Mouse (Mus musculus) hindbrain, embryonic 14.5 days (tissue): ENCODE data around the gene Cotl1. TPM values are rescaled to one million over a fixed set of nuclear protein-coding genes. Genes with fewer than 3 reads are reported as not detected.
A peak's percentile ranks its signal among the peaks of the same experiment; 100 is the strongest.

Experiments
- ATAC-seq: fragments of 200-750 bp; cut with Nextera tagmentation; 2 replicates; pipeline ENCODE4 v1.8.0; 2017; ENCODE audit warnings: moderate number of reproducible peaks, mild to moderate bottlenecking, moderate TSS enrichment, moderate library complexity; ENCODE audit not compliant: low FRiP score
- DNase-seq: peaks from one replicate; pipeline ENCODE4 v3.0.0-alpha.2; 2015; ENCODE audit warnings: low spot score
- H3K27ac ChIP-seq: fragments of 300-500 bp; sonication (generic); 2 replicates; pipeline ENCODE4 v1.5.1; 2014; ENCODE audit warnings: mild to moderate bottlenecking, moderate library complexity
- H3K27me3 ChIP-seq: fragments of 300-500 bp; sonication (generic); 2 replicates; pipeline ENCODE4 v1.6.1; 2014; ENCODE audit warnings: mild to moderate bottlenecking, low read length, mixed read lengths; ENCODE audit not compliant: control insufficient read depth, insufficient read depth
- H3K36me3 ChIP-seq: fragments of 300-500 bp; sonication (generic); replicated peaks from 2 replicates; pipeline ENCODE4 v1.6.1; 2014; ENCODE audit not compliant: control insufficient read depth, insufficient read depth
- H3K4me1 ChIP-seq: fragments of 300-500 bp; sonication (generic); replicated peaks from 2 replicates; pipeline ENCODE4 v1.6.1; 2014; ENCODE audit warnings: antibody characterized with exemption, low read length, mixed read lengths; ENCODE audit not compliant: control insufficient read depth, insufficient read depth
- H3K4me2 ChIP-seq: fragments of 300-500 bp; sonication (generic); replicated peaks from 2 replicates; pipeline ENCODE4 v1.6.1; 2014; ENCODE audit warnings: mild to moderate bottlenecking, moderate library complexity
- H3K4me3 ChIP-seq: fragments of 300-500 bp; sonication (generic); replicated peaks from 2 replicates; pipeline ENCODE4 v1.5.1; 2014; ENCODE audit warnings: mild to moderate bottlenecking, low read length
- H3K9ac ChIP-seq: fragments of 300-500 bp; sonication (generic); 2 replicates; pipeline ENCODE4 v1.6.1; 2014
- H3K9me3 ChIP-seq: fragments of 300-500 bp; sonication (generic); 2 replicates; pipeline ENCODE4 v1.6.1; 2016; ENCODE audit warnings: low read length; ENCODE audit not compliant: control insufficient read depth
- WGBS: fragments of 180-500 bp; shearing (Covaris S2); extraction: QIAGEN DNeasy Blood & Tissue Kit; methylation state at CpG from one replicate; pipeline ENCODE4 v1.1.7; 2014; 5-methylcytosine and 5-hydroxymethylcytosine counted together
- polyA plus RNA-seq: library from polyadenylated mRNA; unstranded; fragments of >200 nt; fragmentation: Nextera tagmentation; extraction: Ambion mirVana; gene quantifications from 2 replicates; pipeline ENCODE4 v1.2.1, GENCODE M21; 2014

Cotl1 gene
- polyA plus RNA-seq, 1 experiment from 2014 or later, result 238 TPM

DNA sequence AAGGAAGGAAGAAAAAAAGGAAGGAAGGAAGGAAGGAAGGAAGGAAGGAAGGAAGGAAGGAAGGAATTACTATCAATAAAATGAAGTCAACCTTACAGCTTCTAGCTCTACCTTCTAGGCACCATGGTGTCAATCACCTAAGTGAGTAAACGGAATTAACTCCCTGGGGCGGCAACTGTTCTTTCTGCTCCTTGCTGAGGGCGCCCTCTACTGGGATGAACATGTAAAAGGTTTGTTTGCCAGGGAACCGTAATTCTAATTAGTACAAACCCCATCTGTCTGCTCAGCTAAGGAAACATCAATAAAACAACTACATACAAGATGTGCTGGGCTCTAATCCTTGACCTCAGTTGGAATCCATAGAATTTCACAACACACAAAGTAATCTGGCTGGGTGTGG lies 3.1 kb upstream of the Cotl1 start:
- Histone ChIP-seq H3K4me2 (no peak overlapping the region), H3K4me1 (peaks cover 17% of the 10 kb centered on the region), H3K9ac (no peak overlapping the region), H3K4me3 (no peak overlapping the region), H3K36me3 (no peaks in the 10 kb centered on the region), H3K9me3 (no peaks in the 10 kb centered on the region), H3K27ac (no peak overlapping the region), H3K27me3 (no peaks in the 10 kb centered on the region)
- DNase-seq (peak; percentile 81), ATAC-seq (no peak)
- WGBS, result 0% methylated on average over 4 of the region's 4 CpGs

DNA sequence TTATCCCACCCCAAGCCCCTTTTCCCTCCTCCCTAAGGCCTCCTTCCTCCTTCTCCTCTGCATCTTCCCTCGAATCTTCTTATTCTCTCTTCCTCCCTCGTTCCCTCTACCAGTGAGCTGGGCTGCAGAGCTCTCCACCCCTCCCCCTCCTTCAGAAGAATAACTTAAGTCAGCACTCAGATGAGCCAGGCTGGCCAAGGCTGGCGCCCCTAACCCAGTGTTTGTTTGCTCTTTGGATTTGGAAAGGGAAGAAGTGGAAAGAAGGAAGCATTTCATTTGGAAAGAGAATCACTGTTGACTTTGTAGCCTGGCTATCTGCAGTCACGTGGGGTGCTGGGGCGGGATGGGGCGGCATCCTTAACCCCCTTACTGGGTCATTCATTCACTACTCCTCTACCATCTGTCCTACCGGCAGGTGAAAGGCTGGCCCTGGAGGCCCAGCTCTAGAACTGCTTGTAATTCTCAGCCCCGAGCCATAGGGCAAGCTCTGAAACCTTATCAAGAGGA lies 614 bp upstream of the Cotl1 start:
- Histone ChIP-seq H3K4me1 (peaks cover 42% of the 10 kb centered on the region), H3K4me3 (peak overlapping the region; percentile 78), H3K27me3 (no peaks in the 10 kb centered on the region), H3K36me3 (0 out of 2 replicates have a peak, but pooled peaks cover 5% of the 10 kb centered on the region), H3K27ac (peak overlapping the region; percentile 77), H3K9me3 (no peaks in the 10 kb centered on the region), H3K4me2 (peak overlapping the region; percentile 84), H3K9ac (peak overlapping the region; percentile 28)
- DNase-seq, result no peak
- peak; percentile 19 for ATAC-seq
- 7% methylated on average over 8 of the region's 8 CpGs for WGBS

DNA sequence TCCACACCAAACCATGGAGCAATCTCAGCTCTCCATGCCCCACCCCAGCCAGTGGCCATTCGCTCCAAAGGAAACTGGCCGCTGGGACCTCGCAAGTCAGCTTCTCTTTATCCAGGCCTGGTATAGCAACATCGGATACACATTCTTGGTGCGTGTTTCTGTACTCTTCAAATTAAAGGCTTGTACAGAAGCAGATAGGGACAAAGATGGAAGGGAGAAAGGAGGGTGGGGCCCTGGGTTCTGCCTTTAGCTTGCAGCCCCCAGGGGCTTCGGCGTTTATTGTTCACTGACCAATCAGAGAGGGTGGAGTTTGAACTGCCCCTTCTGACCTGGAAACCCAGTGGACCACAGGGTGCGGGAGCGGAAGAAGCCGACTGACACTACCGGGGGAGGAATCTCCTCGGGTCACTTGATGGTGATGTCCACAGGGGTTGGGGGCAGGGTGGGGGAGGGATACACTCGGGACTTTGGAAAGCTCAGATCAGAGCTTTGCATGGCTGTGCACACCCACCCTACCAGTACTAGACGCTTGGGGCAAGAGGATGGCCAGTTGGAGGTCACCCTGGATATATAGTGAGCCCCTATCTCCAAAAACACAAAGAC lies 824 bp downstream of the Cotl1 start:
- peak overlapping the region; percentile 84 for H3K4me2 ChIP-seq
- H3K9ac ChIP-seq, result peak overlapping the region; percentile 86
- peak overlapping the region; percentile 76 for H3K27ac ChIP-seq
- H3K4me3 ChIP-seq, result peak overlapping the region; percentile 78
- DNase-seq, result no peak
- H3K36me3 ChIP-seq, result 0 out of 2 replicates have a peak, but pooled peaks cover 5% of the 10 kb centered on the region
- ATAC-seq, result 0 out of 2 replicates have a peak, but pooled peaks have one; percentile 14
- no peaks in the 10 kb centered on the region for H3K27me3 ChIP-seq
- H3K4me1 ChIP-seq, result peaks cover 43% of the 10 kb centered on the region
- H3K9me3 ChIP-seq, result no peaks in the 10 kb centered on the region
- WGBS, result 6% methylated on average over 14 of the region's 14 CpGs

DNA sequence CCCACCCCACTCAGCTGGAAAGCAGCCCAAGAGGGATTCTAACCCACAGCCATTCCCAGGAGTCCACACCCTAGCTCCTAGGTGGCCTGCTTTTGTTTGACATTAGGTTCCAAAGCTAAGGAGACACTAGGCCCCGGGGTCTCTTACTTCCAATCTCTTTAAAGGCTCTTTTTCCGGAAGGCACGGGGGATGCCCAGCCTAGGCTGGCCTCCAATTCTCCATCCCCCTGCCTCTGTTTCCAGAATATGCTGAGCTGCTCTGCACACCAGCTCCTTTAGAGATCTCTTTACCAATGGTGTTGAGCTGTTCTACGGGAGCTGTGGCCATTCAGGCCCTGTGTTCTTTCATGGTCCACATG lies 1.4 kb downstream of the Cotl1 start:
- H3K4me3 ChIP-seq, result peak overlapping the region; percentile 78
- peak overlapping the region; percentile 86 for H3K9ac ChIP-seq
- no peaks in the 10 kb centered on the region for H3K9me3 ChIP-seq
- 0 out of 2 replicates have a peak, but pooled peaks cover 5% of the 10 kb centered on the region for H3K36me3 ChIP-seq
- H3K4me1 ChIP-seq, result peaks cover 43% of the 10 kb centered on the region
- H3K4me2 ChIP-seq, result peak overlapping the region; percentile 84
- H3K27me3 ChIP-seq, result no peaks in the 10 kb centered on the region
- WGBS, result 54% methylated on average over 4 of the region's 4 CpGs
- no peak for ATAC-seq
- peak overlapping the region; percentile 76 for H3K27ac ChIP-seq
- DNase-seq, result no peak

DNA sequence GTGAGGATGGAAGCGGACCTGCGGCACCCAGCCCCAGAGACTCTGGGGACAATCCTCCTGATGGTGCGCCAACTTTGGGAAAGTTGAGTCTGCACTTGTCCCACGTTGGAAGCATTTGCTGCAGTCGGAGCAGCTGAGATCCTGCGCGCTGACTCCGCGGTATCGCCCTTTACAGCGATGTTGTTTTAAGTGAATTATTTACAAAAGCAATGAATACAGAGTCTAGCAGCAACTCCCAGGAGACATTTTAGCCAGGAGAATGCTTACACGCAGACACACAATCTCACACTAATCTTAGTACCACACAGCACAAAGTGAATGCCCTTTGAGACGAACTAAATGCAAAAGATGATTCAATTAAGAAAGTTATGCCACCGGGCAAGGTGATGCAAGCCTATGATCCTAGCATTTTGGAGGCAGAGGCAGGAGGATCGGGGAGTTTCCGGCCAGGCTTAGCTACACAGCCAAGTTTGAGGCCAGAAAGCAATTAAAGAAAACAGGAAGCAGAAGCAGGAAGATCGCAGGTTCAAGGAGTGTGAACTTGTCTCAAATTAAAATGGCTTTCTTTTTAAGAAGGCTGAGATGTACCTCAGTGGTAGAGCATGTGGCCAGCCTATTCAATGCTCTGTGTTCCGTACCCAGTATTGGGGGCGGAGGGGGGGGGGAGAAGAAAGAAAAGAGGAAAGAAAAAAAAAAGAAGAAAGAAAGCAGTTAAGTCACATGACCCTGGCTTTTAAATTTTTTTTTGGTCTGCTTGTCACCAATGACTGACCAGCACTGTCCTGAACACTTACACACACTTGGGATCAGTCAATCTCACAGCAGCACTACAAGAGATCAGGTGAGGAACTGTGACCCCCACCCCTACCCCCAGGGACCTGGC lies 2.0 kb downstream of the Cotl1 start:
- peak overlapping the region; percentile 78 for H3K4me3 ChIP-seq
- ATAC-seq, result no peak
- H3K9me3 ChIP-seq, result no peaks in the 10 kb centered on the region
- peak overlapping the region; percentile 76; the same call in 1 of the 2 replicates for H3K27ac ChIP-seq
- peak overlapping the region; percentile 84 for H3K4me2 ChIP-seq
- 49% methylated on average over 19 of the region's 19 CpGs for WGBS
- no peaks in the 10 kb centered on the region for H3K27me3 ChIP-seq
- 0 out of 2 replicates have a peak, but pooled peaks cover 5% of the 10 kb centered on the region for H3K36me3 ChIP-seq
- peaks cover 46% of the 10 kb centered on the region for H3K4me1 ChIP-seq
- no peak for DNase-seq
- peak overlapping the region; percentile 86 for H3K9ac ChIP-seq

DNA sequence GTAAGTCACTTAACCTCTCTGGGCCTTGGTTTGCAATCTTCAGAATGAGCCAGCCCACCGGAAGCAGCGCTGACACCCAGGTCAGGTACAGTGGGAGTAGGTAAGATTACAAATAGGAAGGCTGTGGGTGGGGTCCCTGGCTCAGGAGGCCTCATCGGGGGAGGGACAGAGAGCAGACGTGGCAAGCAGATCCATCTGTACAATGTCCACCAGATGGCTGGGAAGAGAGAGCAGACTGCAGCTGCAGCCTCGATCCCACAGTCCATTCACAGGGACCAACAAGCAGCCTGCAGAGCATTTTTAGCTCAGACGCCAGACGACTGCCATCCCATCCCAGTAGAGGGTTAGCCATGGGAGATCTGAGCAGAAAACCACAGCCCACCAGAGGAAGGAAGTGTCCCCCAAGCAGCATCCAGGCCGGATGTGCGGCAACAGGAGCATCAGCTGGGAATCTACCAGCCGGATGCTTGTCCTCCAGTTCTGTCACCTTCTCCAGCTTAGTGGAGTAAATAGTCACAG lies 2.7 kb downstream of the Cotl1 start:
- H3K36me3 ChIP-seq, result 0 out of 2 replicates have a peak, but pooled peaks cover 5% of the 10 kb centered on the region
- 25% methylated on average over 10 of the region's 10 CpGs for WGBS
- DNase-seq (no peak), ATAC-seq (no peak)
- H3K4me1 ChIP-seq, result peaks cover 54% of the 10 kb centered on the region
- H3K4me3 ChIP-seq, result peak overlapping the region; percentile 78
- H3K9ac ChIP-seq, result peak overlapping the region; percentile 37
- no peaks in the 10 kb centered on the region for H3K9me3 ChIP-seq
- H3K27ac ChIP-seq, result 0 out of 2 replicates have a peak overlapping the region, but pooled peaks have one; percentile 28
- H3K27me3 ChIP-seq, result no peaks in the 10 kb centered on the region
- H3K4me2 ChIP-seq, result peak overlapping the region; percentile 84

DNA sequence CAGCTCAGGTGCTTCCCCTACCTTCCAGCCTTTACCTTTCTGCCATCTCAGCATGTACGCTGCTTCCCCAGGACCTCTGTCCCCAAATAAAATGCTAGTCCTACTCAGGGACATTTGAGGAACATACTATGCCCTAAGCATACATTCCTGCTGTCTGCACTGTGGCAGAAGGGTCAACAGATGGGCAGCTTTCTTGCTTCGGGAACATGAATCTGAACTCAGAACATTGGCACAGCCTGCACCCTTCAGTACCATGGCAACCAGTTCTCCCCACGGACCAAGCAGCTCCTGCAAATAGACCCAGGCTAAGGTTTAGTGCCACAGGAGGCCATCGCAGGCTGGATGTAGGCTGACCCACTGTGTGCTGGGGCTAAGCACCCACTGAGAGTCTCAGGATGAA lies 3.5 kb downstream of the Cotl1 start:
- H3K4me3 ChIP-seq, result no peak overlapping the region
- H3K36me3 ChIP-seq, result 0 out of 2 replicates have a peak, but pooled peaks cover 5% of the 10 kb centered on the region
- no peak overlapping the region for H3K27ac ChIP-seq
- H3K27me3 ChIP-seq, result no peaks in the 10 kb centered on the region
- H3K4me2 ChIP-seq, result peak overlapping the region; percentile 84
- WGBS, result 65% methylated on average over 4 of the region's 4 CpGs
- no peaks in the 10 kb centered on the region for H3K9me3 ChIP-seq
- H3K4me1 ChIP-seq, result peaks cover 62% of the 10 kb centered on the region
- ATAC-seq (no peak), DNase-seq (no peak)
- peak overlapping the region; percentile 37 for H3K9ac ChIP-seq

DNA sequence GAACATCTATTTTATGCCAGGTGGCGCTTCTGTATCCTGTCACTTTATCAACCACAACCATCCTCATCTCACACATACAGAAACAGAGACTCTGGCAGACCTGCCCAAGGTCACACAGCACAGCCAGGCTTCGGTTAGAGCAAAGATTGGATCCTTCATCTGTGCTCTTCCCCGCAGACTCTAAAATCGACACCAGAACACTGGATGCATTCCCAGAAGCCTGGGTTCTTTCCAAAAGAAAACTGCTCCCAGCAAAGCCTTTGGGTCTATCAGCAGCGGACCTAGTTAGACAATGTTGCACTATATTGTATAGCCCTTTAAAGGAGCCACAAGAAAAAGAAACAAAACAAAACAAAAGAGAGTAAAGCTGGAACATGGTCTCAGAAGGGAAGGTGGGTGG lies 5.1 kb downstream of the Cotl1 start:
- H3K36me3 ChIP-seq, result 0 out of 2 replicates have a peak, but pooled peaks cover 5% of the 10 kb centered on the region
- ATAC-seq (no peak), DNase-seq (no peak)
- no peak overlapping the region for H3K27ac ChIP-seq
- no peaks in the 10 kb centered on the region for H3K9me3 ChIP-seq
- H3K27me3 ChIP-seq, result no peaks in the 10 kb centered on the region
- no peak overlapping the region for H3K4me2 ChIP-seq
- H3K4me3 ChIP-seq, result no peak overlapping the region
- H3K4me1 ChIP-seq, result peaks cover 69% of the 10 kb centered on the region
- H3K9ac ChIP-seq, result no peak overlapping the region
- 89% methylated on average over 5 of the region's 5 CpGs for WGBS

DNA sequence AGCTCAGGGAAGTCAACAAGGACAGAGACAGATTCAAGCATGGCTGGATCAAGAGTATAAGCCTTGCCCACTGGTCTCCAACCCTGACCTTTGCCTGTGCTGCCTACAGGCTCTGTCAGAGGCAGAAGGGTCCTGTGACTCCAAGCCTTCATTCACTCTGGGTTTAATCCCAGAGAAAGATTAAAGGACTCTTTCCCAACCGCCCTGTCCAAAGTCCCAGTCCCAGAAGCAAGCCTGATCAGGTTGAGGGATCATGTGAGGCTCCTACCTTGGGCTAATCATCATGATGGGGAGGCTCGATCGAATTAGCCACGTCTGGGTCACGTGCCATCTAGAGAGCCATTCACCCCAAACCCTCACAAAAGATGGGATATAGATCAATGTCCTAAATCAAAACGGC lies 5.7 kb downstream of the Cotl1 start:
- Histone ChIP-seq H3K4me3 (no peak overlapping the region), H3K27me3 (no peaks in the 10 kb centered on the region), H3K9me3 (no peaks in the 10 kb centered on the region), H3K4me2 (no peak overlapping the region), H3K36me3 (0 out of 2 replicates have a peak, but pooled peaks cover 5% of the 10 kb centered on the region), H3K27ac (no peak overlapping the region), H3K4me1 (peaks cover 75% of the 10 kb centered on the region), H3K9ac (no peak overlapping the region)
- 74% methylated on average over 6 of the region's 6 CpGs for WGBS
- ATAC-seq (no peak), DNase-seq (no peak)
